Mouse (Mus musculus) lung, adult 2 months (tissue): ENCODE data around the gene 4933430I17Rik.

Experiments
- CTCF ChIP-seq: fragments of 200-500 bp; IDR thresholded peaks from 2 replicates; pipeline ENCODE4 v1.5.1; 2011; ENCODE audit warnings: mild to moderate bottlenecking, low read length, control low read depth; ENCODE audit not compliant: insufficient read depth
- POLR2A ChIP-seq: fragments of 200-500 bp; IDR thresholded peaks from 2 replicates; pipeline ENCODE4 v1.6.1; 2011; ENCODE audit warnings: low read depth, mild to moderate bottlenecking, control low read depth, low read length, borderline replicate concordance; ENCODE audit errors: extremely low read depth

DNA sequence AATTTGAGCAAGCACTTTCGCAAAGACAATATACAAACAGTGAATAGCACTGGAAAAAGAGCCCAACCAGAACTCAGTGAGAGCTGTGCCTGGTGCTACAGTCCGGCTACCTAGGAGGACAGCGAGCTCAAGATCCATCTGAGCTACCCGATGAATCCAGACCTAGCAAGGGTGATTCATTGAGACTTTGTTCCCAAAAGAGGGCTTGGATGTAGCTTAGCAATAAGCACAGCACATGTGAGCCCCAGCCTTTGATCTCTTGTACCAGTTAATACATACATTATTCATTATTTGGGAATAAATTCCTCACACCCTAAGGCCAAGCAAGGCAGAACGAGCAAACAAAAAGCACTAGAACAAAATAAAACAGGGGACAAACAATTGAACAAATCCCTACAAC, 69.3 kb downstream of the 4933430I17Rik start:
- no peak for TF ChIP-seq CTCF
- TF ChIP-seq POLR2A = no peak
